Mouse (Mus musculus) CH12.LX (cell line): ENCODE measurements around the gene Lpar6.

Experiments
- CTCF ChIP-seq, 2 experiments: IDR thresholded peaks in 1 of 2; conservative IDR thresholded peaks in 1 of 2; 2 replicates each; pipeline ENCODE4 v1.5.1; 2011 to 2012; ENCODE audit warnings: low read depth in 2 of 2, low read length in 2 of 2, improper control_type of control experiment in 1 of 2, inconsistent platforms in 1 of 2, mild to moderate bottlenecking in 1 of 2, moderate library complexity in 1 of 2
- EP300 ChIP-seq: IDR thresholded peaks from 2 replicates; pipeline ENCODE4 v1.6.1; 2011; ENCODE audit warnings: low read length, improper control_type of control experiment
- MAFK ChIP-seq: IDR thresholded peaks from 2 replicates; pipeline ENCODE4 v1.6.1; 2011; ENCODE audit warnings: low read length, improper control_type of control experiment; ENCODE audit not compliant: insufficient replicate concordance
- MAX ChIP-seq: IDR thresholded peaks from 2 replicates; pipeline ENCODE4 v1.6.1; 2011; ENCODE audit warnings: low read length, improper control_type of control experiment
- MAZ ChIP-seq: IDR thresholded peaks from 2 replicates; pipeline ENCODE4 v1.6.1; 2012; ENCODE audit warnings: low read depth, mild to moderate bottlenecking, inconsistent platforms, low read length, improper control_type of control experiment, moderate library complexity
- MXI1 ChIP-seq: IDR thresholded peaks from 2 replicates; pipeline ENCODE4 v1.6.1; 2011; ENCODE audit warnings: mild to moderate bottlenecking, low read depth, low read length, improper control_type of control experiment
- MYC ChIP-seq: IDR thresholded peaks from 2 replicates; pipeline ENCODE4 v1.6.1; 2011; ENCODE audit warnings: low read depth, mild to moderate bottlenecking, improper control_type of control experiment, low read length
- NELFE ChIP-seq: IDR thresholded peaks from 2 replicates; pipeline ENCODE4 v1.6.1; 2011; ENCODE audit warnings: low read depth, low read length, improper control_type of control experiment
- POLR2A ChIP-seq: IDR thresholded peaks from 2 replicates; pipeline ENCODE4 v1.6.1; 2011; ENCODE audit warnings: low read depth, mild to moderate bottlenecking, improper control_type of control experiment, low read length

DNA sequence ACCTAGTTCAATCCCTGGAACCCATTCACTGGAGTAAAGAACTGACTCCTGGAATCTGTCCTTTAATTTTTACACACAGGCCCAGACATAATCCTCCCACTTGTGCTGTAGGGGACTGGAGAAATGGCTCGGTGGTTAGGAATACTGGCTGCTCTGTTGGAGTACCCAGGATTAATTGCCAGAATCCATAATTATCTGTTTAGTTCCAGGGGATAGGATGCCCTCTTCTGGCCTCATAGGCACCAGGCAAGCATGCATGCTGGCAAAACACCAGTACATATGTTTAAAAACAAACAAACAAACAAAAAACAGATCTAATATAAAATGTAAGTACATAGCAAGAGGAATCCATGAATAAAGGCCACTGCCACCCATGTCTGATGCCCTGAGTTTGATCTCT lies 43.3 kb downstream of the Lpar6 start:
- TF ChIP-seq CTCF (conservative IDR thresholded peaks at IDR 0.05 in 1 of 2, IDR thresholded peaks at IDR 0.05 in 1 of 2; ENCODE audit: low read depth in 2 of 2, low read length in 2 of 2) (peak in 1 of 2 experiments; percentile 49; a peak in 2 of 4 replicates), MAX (no peak), POLR2A (no peak), EP300 (no peak), MXI1 (no peak), MAFK (no peak), MAZ (no peak), MYC (no peak), NELFE (no peak)
